Mouse (Mus musculus): ENCODE results near the gene Adprhl1. TPM values are rescaled to one million over a fixed set of nuclear protein-coding genes. Genes with fewer than 3 reads are reported as not detected.

Adprhl1 gene
- polyA plus RNA-seq, 1 experiment from 2014 or later, result 18.1 TPM

DNA sequence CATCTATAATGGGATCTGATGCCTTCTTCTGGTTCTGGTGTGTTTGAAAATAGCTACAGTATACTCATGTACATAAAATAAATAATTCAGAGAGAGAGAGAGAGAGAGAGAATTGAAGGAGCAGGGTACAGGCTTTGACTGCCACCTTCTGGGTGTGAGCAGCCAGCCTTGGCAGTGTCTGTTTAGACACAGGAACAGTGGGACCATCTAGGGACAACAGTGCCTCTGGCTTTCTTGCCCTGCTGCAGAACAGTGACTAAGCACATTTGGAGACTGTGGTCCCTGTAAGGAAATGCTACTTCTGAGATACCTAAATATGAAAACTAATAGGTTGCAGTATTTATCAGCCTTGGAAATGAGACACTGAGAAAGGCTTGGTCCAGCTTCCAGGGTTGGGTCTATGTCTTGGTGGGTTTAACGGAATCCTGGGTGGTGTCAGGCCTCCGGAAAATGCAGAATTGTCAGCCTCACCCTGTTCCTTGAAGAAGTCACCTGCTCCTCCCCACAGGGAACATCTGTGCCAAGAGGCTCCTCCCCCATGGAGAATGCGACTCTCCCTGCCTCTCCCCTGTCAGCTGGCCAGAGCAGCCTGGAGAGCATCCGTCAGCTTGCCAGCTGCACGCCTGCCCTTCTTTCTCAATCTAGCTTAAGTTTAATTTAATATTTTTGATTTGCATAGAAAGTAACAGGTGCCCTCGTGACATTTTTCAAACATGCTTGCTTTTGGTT lies 45.2 kb downstream of the Adprhl1 start:
- H3K4me1 ChIP-seq (ENCODE audit: control insufficient read depth, insufficient read depth, low read length), result peaks cover 8% of the 10 kb centered on the region
- DNase-seq (ENCODE audit: low spot score) (no peak), ATAC-seq (ENCODE audit: low read depth) (no peak; the same call in 1 of the 2 replicates)
- H3K36me3 ChIP-seq (ENCODE audit: control insufficient read depth, insufficient read depth, low read length), result no peaks in the 10 kb centered on the region
- no peak overlapping the region for H3K27ac ChIP-seq (replicated peaks; ENCODE audit: low read depth, low read length)
- H3K9me3 ChIP-seq (ENCODE audit: control insufficient read depth, low read length), result no peaks in the 10 kb centered on the region
- no peak overlapping the region for H3K9ac ChIP-seq (ENCODE audit: low read depth, low read length)
- no peak overlapping the region for H3K4me3 ChIP-seq (ENCODE audit: low read depth, low read length)
- no peak overlapping the region for H3K4me2 ChIP-seq (ENCODE audit: low read depth, low read length)
- WGBS, result 35% methylated on average over 6 of the region's 6 CpGs
- no peaks in the 10 kb centered on the region for H3K27me3 ChIP-seq (replicated peaks; ENCODE audit: control insufficient read depth, insufficient read depth, low read length)

DNA sequence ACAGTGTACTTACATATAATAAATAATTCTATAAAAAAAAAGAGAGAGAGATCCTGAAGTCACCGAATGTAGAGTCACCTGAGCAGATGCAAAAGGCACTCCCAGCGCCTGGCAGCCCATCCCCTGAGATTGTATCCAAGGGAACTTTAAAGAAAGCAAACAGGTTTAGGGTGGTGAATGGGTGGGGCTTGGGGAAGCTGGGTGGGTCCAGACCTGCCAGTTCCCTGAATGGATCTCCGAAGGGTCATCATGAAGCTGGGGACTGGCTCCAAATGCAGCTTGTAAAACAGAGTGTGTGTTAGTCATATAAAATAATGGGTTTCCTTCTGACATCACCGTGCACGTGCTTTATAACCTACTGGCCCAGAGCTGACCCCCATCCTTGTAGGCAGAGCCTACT lies 47.7 kb downstream of the Adprhl1 start:
- Histone ChIP-seq H3K27ac (replicated peaks; ENCODE audit: low read depth, low read length) (no peak overlapping the region), H3K36me3 (ENCODE audit: control insufficient read depth, insufficient read depth, low read length) (no peaks in the 10 kb centered on the region), H3K4me2 (ENCODE audit: low read depth, low read length) (no peak overlapping the region), H3K9ac (ENCODE audit: low read depth, low read length) (no peak overlapping the region), H3K4me3 (ENCODE audit: low read depth, low read length) (no peak overlapping the region), H3K27me3 (replicated peaks; ENCODE audit: control insufficient read depth, insufficient read depth, low read length) (peaks cover 19% of the 10 kb centered on the region), H3K9me3 (ENCODE audit: control insufficient read depth, low read length) (no peaks in the 10 kb centered on the region), H3K4me1 (ENCODE audit: control insufficient read depth, insufficient read depth, low read length) (no peaks in the 10 kb centered on the region)
- WGBS, result 29% methylated on average over 5 of the region's 5 CpGs
- ATAC-seq (ENCODE audit: low read depth), result no peak
- DNase-seq (ENCODE audit: low spot score), result no peak

DNA sequence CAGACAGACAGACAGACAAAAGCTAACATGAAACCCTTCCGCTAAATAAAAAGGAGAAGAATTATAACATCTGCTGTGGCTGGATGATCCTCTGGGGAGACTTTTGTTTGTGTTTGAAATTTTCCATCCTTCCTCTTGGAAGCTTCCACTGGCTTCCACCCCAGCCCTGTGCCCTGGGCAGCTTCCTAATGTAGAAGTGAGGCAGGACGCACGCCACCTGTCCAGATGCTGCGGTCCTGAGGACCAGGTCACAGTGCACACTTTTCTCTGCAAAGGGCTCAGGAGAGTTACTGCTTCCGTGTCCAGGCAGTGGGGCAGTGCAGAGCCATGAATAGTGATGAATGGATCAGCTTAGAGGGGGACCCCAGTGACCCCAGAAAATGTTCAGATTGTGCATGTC lies 48.7 kb downstream of the Adprhl1 start:
- ATAC-seq (ENCODE audit: low read depth) (no peak), DNase-seq (ENCODE audit: low spot score) (no peak)
- Histone ChIP-seq H3K27ac (replicated peaks; ENCODE audit: low read depth, low read length) (no peak overlapping the region), H3K4me2 (ENCODE audit: low read depth, low read length) (no peak overlapping the region), H3K9me3 (ENCODE audit: control insufficient read depth, low read length) (no peaks in the 10 kb centered on the region), H3K4me1 (ENCODE audit: control insufficient read depth, insufficient read depth, low read length) (no peaks in the 10 kb centered on the region), H3K9ac (ENCODE audit: low read depth, low read length) (no peak overlapping the region), H3K36me3 (ENCODE audit: control insufficient read depth, insufficient read depth, low read length) (no peaks in the 10 kb centered on the region), H3K4me3 (ENCODE audit: low read depth, low read length) (no peak overlapping the region), H3K27me3 (replicated peaks; ENCODE audit: control insufficient read depth, insufficient read depth, low read length) (peaks cover 28% of the 10 kb centered on the region)
- 74% methylated on average over 5 of the region's 5 CpGs for WGBS

DNA sequence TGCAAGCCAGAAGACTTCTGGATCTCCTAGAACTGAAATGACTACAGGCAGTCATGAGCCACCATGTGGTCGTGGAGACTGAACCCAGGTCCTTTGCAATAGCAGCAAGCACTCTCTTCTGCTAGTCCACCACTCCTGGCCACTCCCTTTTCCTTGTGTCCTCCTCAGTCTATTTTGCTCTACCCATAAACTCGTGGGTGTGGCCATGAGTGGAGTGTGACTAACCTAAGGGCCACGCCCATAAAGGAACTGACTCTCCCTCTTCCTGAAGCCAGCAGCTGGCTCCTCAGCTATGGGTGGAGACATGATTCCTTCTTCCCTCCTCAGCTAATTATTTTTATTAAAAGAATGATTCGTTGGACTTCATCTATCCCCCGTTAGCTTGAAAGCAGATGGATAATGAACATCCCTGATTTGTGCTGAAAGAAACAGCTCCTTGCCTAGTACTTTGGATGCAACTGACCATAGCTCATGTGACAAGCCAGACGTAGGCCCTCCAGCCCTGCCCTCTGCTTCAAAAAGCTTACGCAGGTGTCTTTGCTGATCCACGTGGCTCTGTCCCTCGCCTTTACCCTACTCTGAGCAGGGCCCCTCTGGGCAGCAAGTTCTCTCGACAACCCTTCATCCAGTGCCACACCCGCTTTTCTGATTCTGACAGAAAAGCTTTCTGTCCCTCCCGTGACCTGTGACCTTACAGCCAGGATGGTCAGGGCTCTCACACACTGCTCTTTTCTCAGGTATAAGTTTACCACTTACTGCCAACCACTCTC lies 49.4 kb downstream of the Adprhl1 start:
- Histone ChIP-seq H3K9ac (ENCODE audit: low read depth, low read length) (no peak overlapping the region), H3K36me3 (ENCODE audit: control insufficient read depth, insufficient read depth, low read length) (no peaks in the 10 kb centered on the region), H3K4me1 (ENCODE audit: control insufficient read depth, insufficient read depth, low read length) (no peaks in the 10 kb centered on the region; the same call in 1 of the 2 replicates), H3K9me3 (ENCODE audit: control insufficient read depth, low read length) (no peaks in the 10 kb centered on the region), H3K27ac (replicated peaks; ENCODE audit: low read depth, low read length) (no peak overlapping the region), H3K4me2 (ENCODE audit: low read depth, low read length) (no peak overlapping the region), H3K27me3 (replicated peaks; ENCODE audit: control insufficient read depth, insufficient read depth, low read length) (peaks cover 36% of the 10 kb centered on the region), H3K4me3 (ENCODE audit: low read depth, low read length) (no peak overlapping the region)
- WGBS, result 62% methylated on average over 12 of the region's 12 CpGs
- no peak for DNase-seq (ENCODE audit: low spot score)
- no peak for ATAC-seq (ENCODE audit: low read depth)

DNA sequence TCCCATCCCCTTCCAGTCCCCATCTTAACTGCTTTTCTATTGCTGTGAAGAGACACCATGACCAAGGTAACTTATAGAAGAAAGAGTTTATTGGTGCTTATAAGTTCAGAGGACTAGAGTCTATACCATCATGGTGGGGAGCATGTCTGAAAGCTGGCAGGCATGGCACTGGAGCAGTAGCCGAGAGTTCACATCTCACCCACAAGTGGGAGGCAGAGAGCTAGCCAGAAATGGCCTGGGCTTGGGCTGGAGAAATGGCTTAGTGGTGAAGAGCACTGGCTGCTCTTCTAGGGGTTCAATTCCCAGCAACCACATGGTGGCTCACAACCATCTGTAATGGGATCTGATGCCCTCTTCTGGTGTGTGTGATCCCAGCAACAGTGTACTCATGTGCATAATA lies 50.5 kb downstream of the Adprhl1 start:
- Histone ChIP-seq H3K27ac (replicated peaks; ENCODE audit: low read depth, low read length) (no peak overlapping the region), H3K36me3 (ENCODE audit: control insufficient read depth, insufficient read depth, low read length) (no peaks in the 10 kb centered on the region), H3K27me3 (replicated peaks; ENCODE audit: control insufficient read depth, insufficient read depth, low read length) (peaks cover 40% of the 10 kb centered on the region), H3K9me3 (ENCODE audit: control insufficient read depth, low read length) (no peaks in the 10 kb centered on the region), H3K4me3 (ENCODE audit: low read depth, low read length) (no peak overlapping the region), H3K9ac (ENCODE audit: low read depth, low read length) (no peak overlapping the region), H3K4me2 (ENCODE audit: low read depth, low read length) (no peak overlapping the region), H3K4me1 (ENCODE audit: control insufficient read depth, insufficient read depth, low read length) (no peaks in the 10 kb centered on the region; the same call in 1 of the 2 replicates)
- no peak for DNase-seq (ENCODE audit: low spot score)
- 63% methylated on average over 1 of the region's 1 CpGs for WGBS
- no peak for ATAC-seq (ENCODE audit: low read depth)

DNA sequence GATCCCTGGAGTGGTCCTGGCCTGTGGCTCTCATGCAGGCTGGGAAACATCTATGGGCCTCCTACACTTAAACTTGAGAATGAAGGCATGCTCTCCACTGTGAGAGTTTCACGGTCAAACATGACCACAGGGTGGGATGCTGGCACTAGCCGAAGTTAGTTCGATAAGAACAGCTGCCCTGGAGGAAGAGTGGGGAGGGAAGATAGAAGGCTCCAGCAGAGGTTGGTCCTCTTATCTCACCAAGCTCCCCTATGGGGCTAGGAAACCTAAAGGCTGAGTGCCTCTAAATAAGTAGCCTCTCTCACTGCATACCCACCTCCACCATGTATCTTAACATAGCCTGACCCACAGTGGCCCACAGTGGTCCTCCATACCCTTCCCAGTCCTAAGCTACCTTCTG lies 51.2 kb downstream of the Adprhl1 start:
- Histone ChIP-seq H3K27ac (replicated peaks; ENCODE audit: low read depth, low read length) (no peak overlapping the region), H3K9me3 (ENCODE audit: control insufficient read depth, low read length) (no peaks in the 10 kb centered on the region), H3K9ac (ENCODE audit: low read depth, low read length) (no peak overlapping the region), H3K4me2 (ENCODE audit: low read depth, low read length) (no peak overlapping the region), H3K27me3 (replicated peaks; ENCODE audit: control insufficient read depth, insufficient read depth, low read length) (peaks cover 40% of the 10 kb centered on the region), H3K4me3 (ENCODE audit: low read depth, low read length) (no peak overlapping the region), H3K4me1 (ENCODE audit: control insufficient read depth, insufficient read depth, low read length) (no peaks in the 10 kb centered on the region; the same call in 1 of the 2 replicates), H3K36me3 (ENCODE audit: control insufficient read depth, insufficient read depth, low read length) (no peaks in the 10 kb centered on the region)
- no peak for DNase-seq (ENCODE audit: low spot score)
- no peak for ATAC-seq (ENCODE audit: low read depth)
- 95% methylated on average over 3 of the region's 3 CpGs for WGBS

DNA sequence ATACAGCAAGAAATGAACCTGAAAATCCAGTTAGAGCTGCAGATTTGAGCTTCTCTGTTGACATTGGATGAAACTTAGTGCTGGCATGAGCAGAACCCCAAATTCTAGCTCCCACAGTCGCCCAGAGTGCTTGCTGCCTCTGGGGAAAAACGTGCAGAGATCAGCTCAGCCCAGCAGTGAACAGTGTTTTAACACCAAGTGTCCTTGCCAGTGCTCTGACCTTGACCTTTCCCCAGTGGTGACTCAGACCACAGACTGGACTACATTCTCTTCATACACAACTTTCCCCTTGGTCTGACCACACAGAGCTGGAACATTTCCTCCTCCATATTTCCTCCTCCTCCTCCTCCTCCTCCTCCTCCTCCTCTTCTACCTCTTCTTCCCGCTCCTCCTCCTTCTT lies 51.9 kb downstream of the Adprhl1 start:
- peaks cover 40% of the 10 kb centered on the region for H3K27me3 ChIP-seq (replicated peaks; ENCODE audit: control insufficient read depth, insufficient read depth, low read length)
- H3K4me3 ChIP-seq (ENCODE audit: low read depth, low read length), result no peak overlapping the region
- DNase-seq (ENCODE audit: low spot score) (no peak), ATAC-seq (ENCODE audit: low read depth) (no peak)
- 39% methylated on average over 3 of the region's 3 CpGs for WGBS
- no peak overlapping the region for H3K27ac ChIP-seq (replicated peaks; ENCODE audit: low read depth, low read length)
- H3K9ac ChIP-seq (ENCODE audit: low read depth, low read length), result no peak overlapping the region
- H3K36me3 ChIP-seq (ENCODE audit: control insufficient read depth, insufficient read depth, low read length), result no peaks in the 10 kb centered on the region
- no peak overlapping the region for H3K4me2 ChIP-seq (ENCODE audit: low read depth, low read length)
- no peaks in the 10 kb centered on the region; the same call in 1 of the 2 replicates for H3K4me1 ChIP-seq (ENCODE audit: control insufficient read depth, insufficient read depth, low read length)
- H3K9me3 ChIP-seq (ENCODE audit: control insufficient read depth, low read length), result no peaks in the 10 kb centered on the region

DNA sequence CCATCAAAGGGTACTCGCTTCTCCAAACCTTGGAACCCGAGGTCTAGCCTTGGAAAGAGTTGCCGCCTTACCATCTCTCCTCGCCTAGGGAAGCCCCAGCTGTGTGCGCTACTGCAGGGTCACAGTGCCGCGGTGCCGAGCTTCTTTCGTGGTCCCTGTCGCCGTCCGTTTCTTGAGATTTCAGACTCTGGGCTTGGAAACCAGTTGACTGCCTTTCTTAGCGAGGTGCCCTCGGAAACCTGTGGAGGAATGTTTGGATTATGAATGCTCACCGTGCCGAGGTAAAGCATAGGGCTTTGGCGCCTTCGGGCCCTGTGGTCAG lies 53.0 kb downstream of the Adprhl1 start:
- H3K27me3 ChIP-seq (replicated peaks; ENCODE audit: control insufficient read depth, insufficient read depth, low read length), result peaks cover 40% of the 10 kb centered on the region
- ATAC-seq (ENCODE audit: low read depth) (no peak), DNase-seq (ENCODE audit: low spot score) (no peak)
- 2% methylated on average over 18 of the region's 18 CpGs for WGBS
- no peaks in the 10 kb centered on the region for H3K9me3 ChIP-seq (ENCODE audit: control insufficient read depth, low read length)
- H3K4me3 ChIP-seq (ENCODE audit: low read depth, low read length), result peak overlapping the region; percentile 82
- H3K4me1 ChIP-seq (ENCODE audit: control insufficient read depth, insufficient read depth, low read length), result no peaks in the 10 kb centered on the region; the same call in 1 of the 2 replicates
- H3K27ac ChIP-seq (replicated peaks; ENCODE audit: low read depth, low read length), result no peak overlapping the region
- peak overlapping the region; percentile 88 for H3K4me2 ChIP-seq (ENCODE audit: low read depth, low read length)
- H3K36me3 ChIP-seq (ENCODE audit: control insufficient read depth, insufficient read depth, low read length), result no peaks in the 10 kb centered on the region
- peak overlapping the region; percentile 67; the same call in 1 of the 2 replicates for H3K9ac ChIP-seq (ENCODE audit: low read depth, low read length)
